Mouse (Mus musculus): ENCODE measurements around the gene Mfrp. TPM values are rescaled to one million over a fixed set of nuclear protein-coding genes. Genes with fewer than 3 reads are reported as not detected.
A peak's percentile ranks its signal among the peaks of the same experiment; 100 is the strongest.
"Not testable (repeated sequence)": the region's sequence is repeated elsewhere in the genome, so short reads cannot be mapped to it uniquely, and the experiment has no call there.

Gene Mfrp
- total and polyA plus RNA-seq, 2 experiments from 2014 or later: 0.13 to 0.67 TPM

GRCm38 (mm10) chr9:44109360-44110095, 8.0 kb downstream of the Mfrp start:
- Histone ChIP-seq H3K4me1 (ENCODE audit: insufficient read depth) (peaks cover 34% of the 10 kb centered on the region; the same call in 1 of the 2 replicates), H3K27me3 (ENCODE audit: insufficient read depth, low read length) (no peaks in the 10 kb centered on the region), H3K9me3 (ENCODE audit: low read length) (no peaks in the 10 kb centered on the region), H3K4me3 (ENCODE audit: low read depth, low read length) (no peak overlapping the region), H3K36me3 (ENCODE audit: insufficient read depth) (no peaks in the 10 kb centered on the region), H3K27ac (ENCODE audit: low read depth, low read length) (no peak overlapping the region), H3K9ac (peak overlapping the region; percentile 3; the same call in 1 of the 2 replicates), H3K4me2 (ENCODE audit: low read depth) (peak overlapping the region; percentile 25)
- DNase-seq (peak; percentile 84), ATAC-seq (no peak)
- 30% methylated on average over 9 of the region's 9 CpGs for WGBS
- TF ChIP-seq CTCF (IDR thresholded peaks at IDR 0.05; ENCODE audit: low read depth): peak; percentile 83

- H3K4me3 ChIP-seq (ENCODE audit: low read depth, low read length); H3K9me3 ChIP-seq (ENCODE audit: low read length); H3K36me3 ChIP-seq (ENCODE audit: insufficient read depth); ATAC-seq; H3K27me3 ChIP-seq (ENCODE audit: insufficient read depth, low read length); H3K27ac ChIP-seq (ENCODE audit: low read depth, low read length); H3K9ac ChIP-seq; DNase-seq: not testable (repeated sequence)
- Histone ChIP-seq H3K4me2 (ENCODE audit: low read depth) (peak overlapping the region; percentile 53; the same call in 1 of the 2 replicates), H3K4me1 (ENCODE audit: insufficient read depth) (peaks cover 33% of the 10 kb centered on the region; the same call in 1 of the 2 replicates)
- 64% methylated on average over 8 of the region's 12 CpGs for WGBS
Observed at GRCm38 (mm10) chr9:44111909-44112308, 10.4 kb downstream of the Mfrp start.

- WGBS: under 1% methylated on average over 48 of the region's 51 CpGs
- H3K27ac ChIP-seq (ENCODE audit: low read depth, low read length): no peak within 1 kb of the TSS
- no peak for TF ChIP-seq CTCF (IDR thresholded peaks at IDR 0.05; ENCODE audit: low read depth)
Observed at GRCm38 (mm10) chr9:44113105-44113789, 11.7 kb downstream of the Mfrp start, which contains the start of the genes Gm49380 and Rnf26. Gene Gm49380 (minus strand): TSS chr9:44113500. Gene Rnf26 (minus strand): TSS chr9:44113517.

GRCm38 (mm10) chr9:44114453-44114852, 12.9 kb downstream of the Mfrp start:
- Histone ChIP-seq H3K27me3 (ENCODE audit: insufficient read depth, low read length) (no peaks in the 10 kb centered on the region), H3K4me1 (ENCODE audit: insufficient read depth) (peaks cover 11% of the 10 kb centered on the region; the same call in 1 of the 2 replicates), H3K27ac (ENCODE audit: low read depth, low read length) (no peak overlapping the region), H3K9ac (no peak overlapping the region), H3K9me3 (ENCODE audit: low read length) (no peaks in the 10 kb centered on the region), H3K4me2 (ENCODE audit: low read depth) (no peak overlapping the region), H3K4me3 (ENCODE audit: low read depth, low read length) (no peak overlapping the region), H3K36me3 (ENCODE audit: insufficient read depth) (no peaks in the 10 kb centered on the region)
- WGBS: 94% methylated on average over 2 of the region's 2 CpGs
- no peak for TF ChIP-seq CTCF (IDR thresholded peaks at IDR 0.05; ENCODE audit: low read depth)
- DNase-seq (no peak), ATAC-seq (no peak)

More at GRCm38 (mm10) chr9:44113105-44113789, 11.7 kb downstream of the Mfrp start, which contains the start of the genes Gm49380 and Rnf26:
- Histone ChIP-seq H3K9me3 (ENCODE audit: low read length) (no peaks in the 10 kb centered on the region), H3K36me3 (ENCODE audit: insufficient read depth) (no peaks in the 10 kb centered on the region), H3K4me2 (ENCODE audit: low read depth) (peak within 1 kb of the TSS; percentile 53), H3K27me3 (ENCODE audit: insufficient read depth, low read length) (no peaks in the 10 kb centered on the region), H3K4me1 (ENCODE audit: insufficient read depth) (peaks cover 20% of the 10 kb centered on the region; the same call in 1 of the 2 replicates), H3K4me3 (ENCODE audit: low read depth, low read length) (peak within 1 kb of the TSS; percentile 66), H3K9ac (peak within 1 kb of the TSS; percentile 57)
- DNase-seq (peak; percentile 98), ATAC-seq (peak; percentile 98)

- WGBS: 93% methylated on average over 9 of the region's 9 CpGs
- no peak overlapping the region for H3K9ac ChIP-seq
- peaks cover under 1% of the 10 kb centered on the region; the same call in 1 of the 2 replicates for H3K4me1 ChIP-seq (ENCODE audit: insufficient read depth)
- no peaks in the 10 kb centered on the region for H3K9me3 ChIP-seq (ENCODE audit: low read length)
- TF ChIP-seq CTCF (IDR thresholded peaks at IDR 0.05; ENCODE audit: low read depth): no peak
- no peak for ATAC-seq
- H3K4me2 ChIP-seq (ENCODE audit: low read depth): no peak overlapping the region
- H3K36me3 ChIP-seq (ENCODE audit: insufficient read depth): no peaks in the 10 kb centered on the region
- no peaks in the 10 kb centered on the region for H3K27me3 ChIP-seq (ENCODE audit: insufficient read depth, low read length)
- no peak overlapping the region for H3K27ac ChIP-seq (ENCODE audit: low read depth, low read length)
- no peak for DNase-seq
- H3K4me3 ChIP-seq (ENCODE audit: low read depth, low read length): no peak overlapping the region
Observed at GRCm38 (mm10) chr9:44115599-44115998, 14.1 kb downstream of the Mfrp start.

GRCm38 (mm10) chr9:44116182-44116581, 14.7 kb downstream of the Mfrp start:
- H3K27me3 ChIP-seq (ENCODE audit: insufficient read depth, low read length): no peaks in the 10 kb centered on the region
- H3K4me2 ChIP-seq (ENCODE audit: low read depth): no peak overlapping the region
- no peaks in the 10 kb centered on the region for H3K9me3 ChIP-seq (ENCODE audit: low read length)
- H3K4me1 ChIP-seq (ENCODE audit: insufficient read depth): no peaks in the 10 kb centered on the region; the same call in 1 of the 2 replicates
- ATAC-seq (no peak), DNase-seq (no peak)
- peak; percentile 25 for TF ChIP-seq CTCF (IDR thresholded peaks at IDR 0.05; ENCODE audit: low read depth)
- no peak overlapping the region for H3K4me3 ChIP-seq (ENCODE audit: low read depth, low read length)
- H3K36me3 ChIP-seq (ENCODE audit: insufficient read depth): no peaks in the 10 kb centered on the region
- WGBS: 88% methylated on average over 4 of the region's 4 CpGs
- no peak overlapping the region for H3K27ac ChIP-seq (ENCODE audit: low read depth, low read length)
- H3K9ac ChIP-seq: no peak overlapping the region

- H3K9ac ChIP-seq: no peak overlapping the region
- 52% methylated on average over 5 of the region's 5 CpGs for WGBS
- no peak overlapping the region for H3K4me3 ChIP-seq (ENCODE audit: low read depth, low read length)
- H3K27ac ChIP-seq (ENCODE audit: low read depth, low read length): no peak overlapping the region
- H3K27me3 ChIP-seq (ENCODE audit: insufficient read depth, low read length): no peaks in the 10 kb centered on the region
- peak; percentile 53 for TF ChIP-seq CTCF (IDR thresholded peaks at IDR 0.05; ENCODE audit: low read depth)
- DNase-seq (no peak), ATAC-seq (no peak)
- H3K4me2 ChIP-seq (ENCODE audit: low read depth): no peak overlapping the region
- H3K36me3 ChIP-seq (ENCODE audit: insufficient read depth): no peaks in the 10 kb centered on the region
- no peaks in the 10 kb centered on the region for H3K9me3 ChIP-seq (ENCODE audit: low read length)
- no peaks in the 10 kb centered on the region; the same call in 1 of the 2 replicates for H3K4me1 ChIP-seq (ENCODE audit: insufficient read depth)
Observed at GRCm38 (mm10) chr9:44119011-44119410, 17.5 kb downstream of the Mfrp start.

Data from forebrain, postnatal 0 days (tissue).